Mouse (Mus musculus): ENCODE measurements around the gene Fam219a.

The Fam219a gene

GRCm38 (mm10) chr4:41554994-41555663, 14.2 kb downstream of the Fam219a start:
- peak; percentile 23 to 50 for DNase-seq (ENCODE audit: low spot score in 2 of 2)

- no peak for DNase-seq (ENCODE audit: low spot score in 2 of 2)
Observed at GRCm38 (mm10) chr4:41553116-41553515, 16.2 kb downstream of the Fam219a start.

- peak; percentile 53 to 54 for DNase-seq (ENCODE audit: low spot score in 2 of 2)
Observed at GRCm38 (mm10) chr4:41552529-41552928, 16.8 kb downstream of the Fam219a start.

GRCm38 (mm10) chr4:41547086-41547485, 22.3 kb downstream of the Fam219a start:
- no peak for DNase-seq (ENCODE audit: low spot score in 2 of 2)

DNA sequence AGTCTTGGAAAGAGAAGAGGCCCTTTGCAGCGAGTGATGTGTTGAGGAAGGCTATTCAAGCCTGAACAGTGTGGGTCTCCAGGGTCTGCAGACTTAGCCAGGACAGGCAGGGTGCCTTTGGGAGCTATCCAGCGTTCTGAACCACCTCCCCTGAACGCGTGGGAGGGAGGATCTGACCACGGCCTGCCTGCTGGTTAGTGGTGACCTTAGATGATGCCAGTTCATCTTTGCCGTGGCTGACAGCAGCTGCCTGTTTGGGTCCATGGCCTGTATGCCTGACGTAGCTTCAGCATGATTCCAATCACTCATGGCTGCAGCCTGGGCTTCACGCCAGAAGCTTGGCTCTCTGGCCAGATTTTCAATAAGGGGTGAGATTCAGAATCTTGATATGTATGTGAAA, 23.4 kb downstream of the Fam219a start:
- DNase-seq (ENCODE audit: low spot score in 2 of 2), result no peak

- no peak for DNase-seq (ENCODE audit: low spot score in 2 of 2)
Observed at GRCm38 (mm10) chr4:41542136-41542535, 27.2 kb downstream of the Fam219a start.

DNA sequence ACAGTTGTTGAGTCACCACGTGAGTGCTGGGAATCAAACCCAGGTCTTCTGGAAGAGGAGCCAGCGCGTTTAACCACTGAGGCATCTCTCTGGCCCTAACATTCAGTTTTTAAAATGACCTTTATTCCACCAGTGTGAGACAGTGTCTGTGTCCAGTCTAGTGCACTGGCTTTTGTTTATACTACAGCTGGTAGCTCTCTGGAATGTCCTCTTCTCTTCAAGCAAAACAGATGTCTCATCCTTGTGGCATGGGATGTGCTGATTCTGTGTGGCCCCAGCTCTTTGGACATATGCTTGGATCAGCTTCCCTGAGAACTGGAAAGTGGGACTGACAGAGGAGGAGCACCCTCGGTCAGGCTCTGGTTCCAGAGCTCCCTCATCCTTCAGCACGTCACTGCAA, 34.5 kb downstream of the Fam219a start:
- DNase-seq (ENCODE audit: low spot score in 2 of 2), result no peak

DNA sequence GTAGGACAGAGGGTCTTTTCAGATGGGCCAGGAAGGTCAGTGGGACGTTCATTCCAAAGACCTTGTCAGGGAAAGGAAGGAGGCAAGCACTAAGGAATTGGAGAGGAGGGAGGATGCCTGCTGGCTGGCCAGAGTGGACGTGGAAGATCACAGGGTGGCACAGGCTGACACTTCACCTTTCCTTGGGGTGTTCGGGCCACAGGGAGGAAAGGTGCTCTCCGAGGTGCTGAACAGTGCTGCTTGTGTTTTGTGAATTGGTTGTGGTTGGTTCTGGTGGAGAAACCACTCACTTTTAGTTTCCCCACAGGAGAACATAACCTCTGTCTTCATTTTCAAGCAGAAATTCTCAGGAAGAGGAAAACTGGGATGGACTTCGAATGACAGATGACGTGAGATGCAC, 36.9 kb downstream of the Fam219a start:
- no peak for DNase-seq (ENCODE audit: low spot score in 2 of 2)

GRCm38 (mm10) chr4:41527996-41528395, 41.3 kb downstream of the Fam219a start:
- no peak for DNase-seq (ENCODE audit: low spot score in 2 of 2)

- DNase-seq (ENCODE audit: low spot score in 2 of 2), result no peak
Observed at GRCm38 (mm10) chr4:41527076-41527475, 42.3 kb downstream of the Fam219a start.

GRCm38 (mm10) chr4:41526553-41526952, 42.8 kb downstream of the Fam219a start:
- no peak for DNase-seq (ENCODE audit: low spot score in 2 of 2)

DNA sequence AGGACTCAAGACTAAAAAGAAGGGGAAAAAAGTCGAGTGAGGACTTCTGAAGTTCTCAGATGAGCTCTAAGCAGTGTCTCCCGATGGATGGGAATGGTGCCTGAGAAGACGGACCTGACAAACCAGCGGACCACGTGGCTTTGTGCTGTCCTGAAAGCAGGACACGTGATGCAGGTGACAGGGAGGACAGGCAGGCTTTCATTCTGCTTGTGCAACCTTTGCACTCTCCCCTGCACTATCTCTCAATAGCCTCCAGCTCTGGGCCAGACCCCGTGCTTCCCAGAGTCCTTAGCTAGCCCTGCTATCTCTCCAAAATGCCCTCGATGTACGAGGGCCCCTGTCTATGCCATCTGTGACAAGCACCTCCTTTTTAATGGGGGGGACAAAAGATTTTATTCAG, 44.5 kb downstream of the Fam219a start:
- no peak for DNase-seq (ENCODE audit: low spot score in 2 of 2)

- DNase-seq (ENCODE audit: low spot score in 2 of 2), result no peak
Observed at GRCm38 (mm10) chr4:41523839-41524238, 45.5 kb downstream of the Fam219a start.

- no peak for DNase-seq (ENCODE audit: low spot score in 2 of 2)
Observed at GRCm38 (mm10) chr4:41522788-41523187, 46.5 kb downstream of the Fam219a start.

DNA sequence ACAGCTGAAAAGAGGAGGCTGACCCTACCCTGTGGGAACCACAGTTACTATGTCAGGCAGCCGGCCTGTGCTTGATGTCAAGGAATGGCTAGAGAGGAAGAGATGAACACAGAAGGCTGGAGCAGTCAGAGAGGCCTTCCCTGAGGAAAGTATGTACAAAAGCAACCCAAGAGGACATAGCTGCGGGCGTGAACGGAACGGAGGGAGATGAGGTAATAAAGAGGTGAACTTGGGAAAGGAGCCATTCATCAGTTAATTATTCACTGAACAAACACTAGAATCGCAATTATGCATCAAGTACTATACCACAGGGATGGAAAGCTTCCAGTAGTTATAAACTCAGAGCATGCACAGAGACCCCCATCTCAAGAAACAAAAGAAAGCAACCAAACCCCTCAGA, 47.2 kb downstream of the Fam219a start:
- DNase-seq (ENCODE audit: low spot score in 2 of 2), result no peak

DNA sequence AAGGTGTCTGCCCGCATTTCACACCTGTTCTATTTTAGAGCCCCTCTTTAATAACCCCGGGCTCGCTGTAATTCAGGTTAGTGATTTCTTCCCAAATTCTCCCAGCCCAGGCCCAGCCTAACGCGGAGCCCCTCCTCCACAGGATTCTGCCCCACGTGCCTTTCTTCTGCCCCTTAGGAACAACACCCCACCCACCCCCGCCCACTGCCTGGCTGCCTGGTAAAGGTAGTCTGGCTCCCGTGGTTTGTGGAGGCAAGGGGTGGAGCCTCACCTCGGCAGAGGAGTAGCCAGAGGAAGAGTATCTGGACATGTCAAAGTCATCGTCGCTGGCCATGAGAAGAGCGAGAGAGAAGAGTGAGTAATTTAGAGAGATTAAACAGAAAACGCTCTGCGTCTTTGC, 48.7 kb downstream of the Fam219a start:
- DNase-seq (ENCODE audit: low spot score in 2 of 2), result no peak

DNA sequence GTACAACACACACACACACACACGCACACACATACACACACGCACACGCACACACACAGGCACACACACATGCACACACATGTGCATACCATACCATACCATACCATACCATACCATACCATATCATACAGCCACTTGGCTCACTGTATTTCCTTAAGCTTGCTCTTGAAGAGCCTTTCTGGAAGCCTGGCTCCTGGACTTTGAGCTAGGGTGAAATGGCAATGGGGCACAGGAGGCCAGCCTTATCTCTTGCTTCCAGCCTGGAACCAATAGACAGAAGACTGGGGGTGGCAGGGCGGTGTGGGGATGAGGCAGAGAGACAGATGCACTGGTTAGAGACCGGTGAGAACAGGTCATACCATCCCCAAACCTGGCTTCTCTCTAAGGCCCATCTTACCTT, 50.1 kb downstream of the Fam219a start:
- no peak for DNase-seq (ENCODE audit: low spot score in 2 of 2)

DNA sequence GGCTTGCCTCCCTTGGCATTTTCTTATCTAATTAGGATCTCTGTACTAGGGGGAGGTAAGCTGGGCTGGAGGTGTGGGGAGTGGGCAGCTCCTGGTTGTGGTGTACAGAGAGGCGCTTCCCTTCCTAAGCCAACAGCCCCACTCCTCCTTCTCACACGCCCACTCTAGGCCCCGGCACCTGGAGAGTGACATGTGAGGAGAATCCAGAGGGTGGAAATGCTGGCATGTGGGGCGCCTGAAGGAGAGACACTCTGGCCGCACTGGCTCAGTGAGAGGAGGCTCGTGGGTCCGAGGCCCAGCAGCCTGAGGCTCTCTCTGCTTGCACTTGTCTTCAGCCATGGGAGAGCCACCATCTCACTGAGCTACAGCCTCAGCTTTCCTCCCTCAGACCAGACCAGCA, 51.0 kb downstream of the Fam219a start:
- no peak for DNase-seq (ENCODE audit: low spot score in 2 of 2)

DNA sequence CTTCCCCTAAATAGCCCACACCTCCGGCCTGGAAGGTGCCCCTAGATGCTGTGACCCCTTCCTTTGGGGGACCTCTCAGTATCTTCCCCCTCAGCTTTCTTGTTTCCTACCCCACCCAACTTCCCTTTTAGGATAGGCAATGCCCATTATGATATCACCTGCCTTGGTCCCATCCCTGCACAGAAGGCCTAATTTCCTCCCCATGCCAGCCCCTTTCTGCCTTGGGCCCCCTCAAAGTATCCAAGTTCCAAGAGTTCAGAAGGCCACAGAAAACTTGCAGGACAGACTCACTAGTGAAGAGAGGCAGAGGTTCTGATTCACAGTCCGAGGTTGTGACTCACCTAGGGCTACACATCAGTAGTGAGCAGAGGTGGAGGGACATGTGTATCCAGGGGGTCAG, 52.1 kb downstream of the Fam219a start, which contains the start of gene 1110017D15Rik:
1110017D15Rik (minus strand) TSS at position 101 of the 400 bp plus-strand sequence.
- DNase-seq (ENCODE audit: low spot score in 2 of 2), result no peak

DNA sequence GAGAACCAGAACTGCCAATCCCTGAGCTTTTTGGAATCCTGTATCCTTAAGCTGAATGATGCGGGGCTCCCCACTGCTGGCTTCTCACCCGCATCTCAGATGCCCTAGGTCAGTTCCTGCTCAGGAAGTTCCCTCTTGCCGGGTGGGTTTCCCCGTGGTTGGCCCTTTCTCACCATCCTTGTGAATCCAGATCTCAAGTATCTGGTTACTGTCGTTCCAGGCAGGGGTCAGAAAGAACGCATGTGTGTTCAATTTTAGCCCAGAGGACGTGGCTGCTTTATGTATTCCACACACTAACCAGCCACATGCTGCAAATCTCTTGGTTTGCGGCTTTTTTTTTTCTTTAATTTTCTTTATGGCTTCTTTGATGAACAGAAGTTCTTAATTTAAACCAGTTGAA, 55.6 kb downstream of the Fam219a start:
- DNase-seq (ENCODE audit: low spot score in 2 of 2), result no peak

GRCm38 (mm10) chr4:41513309-41513708, 56.0 kb downstream of the Fam219a start:
- no peak for DNase-seq (ENCODE audit: low spot score in 2 of 2)

DNA sequence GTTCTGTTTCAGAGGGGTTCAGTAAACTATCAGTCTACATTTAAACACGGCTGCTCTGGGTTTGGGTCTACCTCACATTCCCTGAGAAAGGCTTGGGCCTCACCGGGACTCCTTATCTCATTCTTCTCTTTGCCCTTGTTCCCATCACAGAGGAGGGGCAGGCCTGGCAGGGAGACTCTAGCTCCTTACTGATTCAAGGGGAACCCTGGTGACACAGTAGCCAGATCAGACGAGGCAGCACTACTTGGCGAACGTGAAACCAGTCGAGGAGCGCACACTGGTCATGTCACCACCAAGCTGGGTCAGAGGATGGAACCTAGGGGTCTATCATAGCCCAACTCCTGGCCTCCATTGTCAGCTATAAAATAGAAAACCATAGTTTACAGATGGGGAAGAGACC, 61.3 kb downstream of the Fam219a start:
- DNase-seq (ENCODE audit: low spot score in 2 of 2), result no peak

- no peak for DNase-seq (ENCODE audit: low spot score in 2 of 2)
Observed at GRCm38 (mm10) chr4:41507326-41507924, 61.9 kb downstream of the Fam219a start.

- DNase-seq (ENCODE audit: low spot score in 2 of 2), result peak; percentile 57 to 62
Observed at GRCm38 (mm10) chr4:41506906-41507305, 62.4 kb downstream of the Fam219a start.
